Mouse (Mus musculus) testis, adult 2 months (tissue): ENCODE data around the gene Ddx1.

Experiments
- CTCF ChIP-seq: fragments of 200-500 bp; IDR thresholded peaks from 2 replicates; pipeline ENCODE4 v1.5.1; 2012; ENCODE audit warnings: low read depth, mild to moderate bottlenecking, inconsistent platforms, low read length, moderate library complexity; ENCODE audit not compliant: control insufficient read depth, insufficient read depth, insufficient replicate concordance
- POLR2A ChIP-seq: fragments of 200-500 bp; IDR thresholded peaks from 2 replicates; pipeline ENCODE4 v1.6.1; 2012; ENCODE audit warnings: low read depth, mild to moderate bottlenecking, inconsistent platforms, low read length, moderate library complexity; ENCODE audit not compliant: control insufficient read depth

DNA sequence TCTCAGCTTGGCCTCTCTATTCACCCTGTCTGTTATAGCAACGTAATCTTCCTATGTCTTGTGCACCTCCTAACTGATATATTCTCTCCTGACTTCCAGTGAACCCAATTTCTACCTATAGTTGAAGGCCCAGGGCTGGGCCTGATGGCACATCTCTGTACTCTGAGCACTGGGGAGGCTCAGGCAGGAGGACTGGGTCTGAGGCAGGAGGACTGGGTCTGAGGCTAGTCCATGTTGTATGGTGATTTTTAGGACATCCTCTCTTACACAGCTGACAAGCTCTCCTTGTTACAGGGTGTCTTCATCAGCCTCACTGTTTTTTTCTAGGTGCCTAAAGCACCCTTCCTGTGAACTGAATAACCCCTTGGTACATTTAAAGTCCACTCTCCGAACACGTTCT is 19.4 kb upstream of the Ddx1 start:
- TF ChIP-seq POLR2A (no peak), CTCF (no peak)
